Mouse (Mus musculus) mouse trophoblast stem cell (cell line): ENCODE data around the gene Dalrd3.
"Not testable (repeated sequence)": the region's sequence is repeated elsewhere in the genome, so short reads cannot be mapped to it uniquely, and the experiment has no call there.

ENCODE experiments used
- in situ Hi-C, 2 experiments: fragments of 300-500 bp; cut with MseI, MboI; formaldehyde crosslinking; loops; 2 replicates in 1 of 2; 3 replicates in 1 of 2; pipeline ENCODE4 v1.15.1; 2025

The Dalrd3 gene

DNA sequence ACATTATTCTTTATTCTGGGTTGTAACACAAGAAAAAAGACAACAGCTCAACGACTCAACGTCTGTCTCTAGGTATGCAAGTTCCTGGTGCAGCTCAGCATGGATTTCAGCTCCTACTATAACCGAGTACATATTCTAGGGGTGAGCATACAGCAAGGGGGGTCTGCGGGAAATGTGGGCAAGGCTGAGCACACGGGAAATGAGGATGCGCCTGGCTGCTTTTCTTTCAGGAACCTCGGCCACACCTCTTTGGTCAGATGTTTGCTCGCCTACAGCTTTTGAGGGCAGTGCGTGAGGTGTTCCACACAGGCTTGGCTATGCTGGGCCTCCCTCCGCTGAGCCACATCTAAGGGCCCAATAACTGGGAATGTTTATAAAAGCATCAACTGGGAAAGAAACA, 2.6 kb downstream of the Dalrd3 start:
- in situ Hi-C loops = no loop called here

DNA sequence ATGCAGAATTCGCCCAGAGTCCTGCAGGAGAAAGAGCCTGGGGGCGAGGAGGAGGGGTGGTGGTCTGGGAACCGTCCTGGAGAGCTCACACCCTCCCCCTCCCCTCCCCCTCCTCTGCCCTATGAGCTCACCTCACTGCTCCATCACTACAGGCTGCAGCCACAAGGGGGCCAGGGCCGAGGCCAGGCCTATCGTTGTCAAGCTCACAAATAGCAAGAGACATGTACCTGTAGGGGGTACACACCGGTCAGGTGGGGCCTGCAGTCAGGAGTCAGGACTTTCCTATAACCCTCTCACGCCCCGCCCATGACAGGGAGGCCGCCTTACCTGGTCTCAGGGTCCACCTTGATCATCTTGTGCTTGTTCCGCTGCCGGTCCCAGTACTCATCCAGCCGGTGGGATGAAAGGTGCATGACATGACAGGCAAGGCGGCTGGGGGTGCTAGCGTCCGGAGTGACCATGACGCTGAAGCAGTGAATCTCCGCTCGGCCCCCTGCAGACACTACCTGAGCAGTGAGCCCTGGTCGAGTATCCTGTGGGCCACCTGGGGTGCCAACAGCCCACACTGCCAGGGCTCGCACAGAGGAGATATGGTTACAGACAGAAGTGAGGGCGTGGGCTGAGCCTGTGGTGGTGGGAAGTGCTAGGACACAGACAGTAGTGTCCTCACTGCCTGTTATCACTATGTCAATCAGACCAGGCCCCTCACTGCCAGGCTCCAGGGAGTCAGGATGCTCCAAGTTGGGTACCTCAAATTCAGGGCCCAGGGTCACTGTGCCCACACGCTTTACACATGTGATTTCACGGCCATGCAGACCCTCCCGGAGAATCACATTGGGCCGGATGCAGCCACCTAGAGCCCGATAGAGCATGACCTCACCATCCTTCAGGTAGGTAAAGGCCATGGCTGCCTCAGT, 4.3 kb downstream of the Dalrd3 start:
- in situ Hi-C loops = no loop called here

DNA sequence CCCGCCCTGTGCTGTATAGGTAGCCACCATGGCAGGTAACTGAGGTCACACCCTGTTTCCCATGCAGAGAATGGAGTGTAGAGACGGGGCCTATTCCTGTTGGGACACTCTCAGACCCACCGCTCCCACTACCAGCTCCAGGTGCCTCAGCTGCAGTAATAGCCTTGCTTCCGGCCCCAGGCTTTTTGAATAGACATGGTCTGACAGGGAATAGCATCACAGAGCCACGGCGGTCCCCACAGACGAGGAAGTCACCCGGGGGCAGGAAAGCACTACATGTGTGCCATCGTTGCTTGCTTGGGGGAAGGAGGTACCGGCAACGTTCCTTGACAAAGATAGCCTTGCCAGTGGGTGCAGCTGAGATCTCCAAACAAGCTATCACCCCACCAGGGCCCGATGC, 5.2 kb downstream of the Dalrd3 start:
- in situ Hi-C loops = no loop called here

DNA sequence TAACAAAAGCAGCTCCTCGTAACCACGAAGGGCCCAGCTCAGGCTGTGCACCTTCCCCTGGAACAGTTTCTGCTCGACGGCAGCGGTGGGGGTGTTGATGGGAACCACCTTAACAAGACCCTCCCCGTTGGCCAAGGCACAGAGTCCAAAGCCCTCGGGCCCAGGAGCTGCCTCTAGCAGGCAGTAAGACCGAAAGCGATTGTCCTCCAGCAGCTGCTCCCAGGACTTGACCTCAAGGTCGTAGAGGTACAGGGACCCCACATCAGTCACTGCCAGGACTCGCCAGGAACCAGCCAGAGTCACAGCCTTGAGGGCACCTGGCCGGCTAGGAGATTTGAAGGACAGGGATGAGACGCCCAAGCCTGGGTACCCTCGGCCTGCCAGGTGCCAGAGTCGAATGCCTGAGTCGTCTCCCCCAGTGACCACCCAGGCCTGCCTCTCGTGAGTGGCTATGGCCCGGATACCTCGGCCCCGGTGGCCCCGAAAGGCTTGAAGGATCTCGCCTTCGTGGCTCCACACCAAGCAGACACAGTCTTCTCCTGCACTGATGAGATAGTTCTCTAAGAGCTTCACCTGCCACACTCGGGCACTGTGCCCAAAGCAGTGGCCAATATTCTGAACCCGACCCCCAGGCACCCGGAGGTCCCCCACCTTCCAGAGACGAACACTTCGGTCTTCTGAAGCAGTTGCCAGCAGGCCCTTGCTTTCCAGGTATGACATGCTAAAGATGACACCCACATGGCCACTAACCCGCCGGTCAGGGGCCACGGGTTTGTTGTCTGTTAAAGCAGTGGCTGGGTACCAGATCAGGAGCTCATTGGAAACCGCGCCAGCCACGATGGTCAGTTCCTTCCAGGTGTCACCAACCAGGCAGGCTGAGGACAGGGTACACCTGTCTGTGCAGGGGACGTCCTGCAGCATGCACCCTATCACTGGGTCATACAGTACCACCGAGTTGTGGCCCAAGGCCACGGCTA, 5.9 kb downstream of the Dalrd3 start:
- in situ Hi-C loops = no loop called here

DNA sequence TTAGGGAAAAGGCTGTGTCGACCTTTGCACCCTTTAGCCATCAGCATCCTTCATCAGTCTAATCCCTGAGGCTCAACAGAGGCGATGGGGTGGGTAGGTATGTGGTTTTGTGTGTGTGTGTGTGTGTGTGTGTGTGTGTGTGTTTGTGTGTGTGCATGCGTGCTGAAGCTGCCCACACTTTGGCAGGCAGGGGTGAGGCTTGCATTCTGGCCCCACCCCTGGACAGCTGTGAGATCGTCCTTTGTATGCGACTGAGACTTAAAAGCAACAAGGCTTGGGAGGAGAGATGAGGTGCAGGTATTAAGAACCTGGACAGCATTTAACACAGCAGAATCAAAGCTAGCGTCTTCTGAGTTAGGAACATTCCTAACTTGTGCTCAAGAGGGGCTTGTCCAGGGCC, 7.3 kb downstream of the Dalrd3 start:
- in situ Hi-C loops = no loop called here

DNA sequence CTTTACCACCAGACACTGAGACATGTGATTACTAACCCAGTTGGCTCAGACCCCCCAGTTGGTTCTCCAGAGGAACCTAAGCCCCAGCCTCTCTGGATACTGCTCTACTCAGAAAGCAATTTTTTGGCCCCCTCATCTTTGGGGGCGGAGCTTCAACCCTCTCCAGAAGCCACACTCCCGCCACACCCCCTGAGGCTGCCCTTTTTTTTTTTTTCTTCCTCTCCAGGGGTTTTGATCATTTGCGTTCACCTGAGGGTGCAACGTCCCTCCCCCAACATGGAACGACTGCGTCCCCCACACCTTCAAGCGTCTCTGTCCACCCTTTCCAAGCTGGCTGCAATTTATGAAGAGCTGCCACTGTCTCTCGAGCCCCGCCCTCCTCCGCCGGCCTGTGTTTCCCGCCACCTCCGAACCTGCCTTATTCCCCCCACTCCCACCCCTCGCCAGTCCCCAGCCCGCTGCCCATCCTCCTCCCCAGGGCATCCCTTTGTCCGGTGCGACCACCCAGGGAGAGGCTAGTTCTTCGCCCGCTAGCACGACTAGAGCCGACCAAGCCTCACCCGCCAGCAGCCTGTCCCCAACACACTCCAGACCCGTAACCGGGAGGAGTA, 8.4 kb downstream of the Dalrd3 start:
- in situ Hi-C loops = no loop called here

DNA sequence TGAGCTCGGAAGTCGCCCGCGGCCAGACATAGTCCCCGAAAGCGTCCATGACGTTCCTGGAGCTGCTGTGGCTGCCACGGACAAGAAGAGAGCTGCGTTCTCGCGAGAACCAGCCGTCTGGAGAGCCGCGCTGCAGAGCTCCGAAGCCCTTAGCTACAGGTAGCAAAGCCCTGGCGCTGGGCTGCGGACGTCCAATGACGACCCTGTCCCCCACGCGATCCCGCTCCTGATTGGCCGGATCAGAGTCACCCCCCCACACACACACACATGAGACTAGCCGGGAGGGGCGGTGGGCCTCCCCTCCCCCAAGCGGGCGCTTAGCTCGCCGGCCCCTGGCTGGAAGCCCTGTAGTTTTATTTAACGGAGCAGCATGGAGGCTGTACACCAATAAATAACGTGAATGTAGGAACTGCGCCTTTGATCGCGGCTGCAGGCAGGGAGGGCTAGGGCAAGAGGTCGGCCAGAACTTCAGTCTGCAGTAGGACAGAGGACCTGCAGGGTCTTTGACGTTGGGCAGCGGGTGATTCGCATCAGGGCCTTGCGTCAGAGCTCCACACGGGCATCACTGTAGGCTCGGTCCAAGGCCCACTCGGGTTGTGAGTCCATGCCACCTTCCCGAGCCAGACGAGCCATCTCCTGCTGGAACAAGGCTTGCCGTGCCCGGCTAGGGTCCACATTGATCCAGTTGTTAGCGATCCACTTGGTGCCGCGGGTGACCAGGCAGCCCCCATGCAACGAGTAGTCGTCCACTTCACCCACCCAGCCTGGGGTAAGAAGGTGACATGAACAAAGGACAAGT, 9.1 kb downstream of the Dalrd3 start, which contains the start of gene Wdr6:
Gene Wdr6 (minus strand): TSS at position 195 of the 799 bp plus-strand sequence.
- in situ Hi-C loops = no loop called here

DNA sequence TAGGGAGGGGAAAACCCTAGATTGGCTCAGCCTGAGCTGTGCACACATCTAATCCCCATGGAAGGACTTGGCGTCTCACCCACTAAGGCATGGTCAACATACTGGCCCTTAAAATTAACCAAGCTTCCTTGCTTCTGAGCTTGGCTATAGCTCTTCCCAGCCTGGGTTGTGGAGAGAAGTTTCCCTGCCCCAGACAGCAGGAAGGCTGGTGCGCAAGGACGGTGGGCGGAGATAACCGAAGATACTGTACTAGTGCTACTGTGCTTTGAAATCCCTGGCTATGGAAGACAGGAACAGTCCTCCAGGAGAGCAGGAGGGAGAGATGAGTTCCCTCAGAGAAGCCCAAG, 9.6 kb downstream of the Dalrd3 start:
- in situ Hi-C loops = no loop called here

DNA sequence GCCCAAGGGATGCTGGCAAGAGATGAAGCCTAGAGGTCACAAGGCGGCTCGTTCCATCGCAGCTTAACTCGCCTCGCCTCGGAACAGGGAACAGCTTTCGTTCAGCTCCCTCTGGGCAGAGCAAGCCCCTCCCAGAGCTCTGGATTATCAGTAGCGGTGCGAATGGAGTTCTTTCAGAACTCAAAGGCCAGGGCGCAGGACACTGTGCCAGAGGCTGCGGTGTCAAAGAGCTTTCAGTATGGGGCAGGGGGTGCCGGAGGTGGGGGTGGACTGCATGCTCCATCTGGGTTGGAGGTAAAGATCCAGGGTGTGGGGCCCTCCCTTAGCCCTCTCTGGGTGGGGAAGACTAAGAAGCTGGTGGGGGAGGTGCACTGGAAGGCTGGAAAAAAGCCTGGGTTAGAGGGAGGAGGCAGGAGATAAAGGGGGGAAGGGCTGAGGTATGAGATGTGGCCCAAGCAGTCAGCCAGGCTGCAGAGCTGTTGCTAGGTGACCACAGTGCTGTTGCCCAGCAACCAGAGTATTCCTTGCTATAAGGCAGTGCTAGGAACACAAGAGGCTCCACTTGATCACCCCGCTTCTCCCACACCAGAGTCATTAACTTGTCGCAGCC, 18.0 kb downstream of the Dalrd3 start:
- in situ Hi-C loops = no loop called here

DNA sequence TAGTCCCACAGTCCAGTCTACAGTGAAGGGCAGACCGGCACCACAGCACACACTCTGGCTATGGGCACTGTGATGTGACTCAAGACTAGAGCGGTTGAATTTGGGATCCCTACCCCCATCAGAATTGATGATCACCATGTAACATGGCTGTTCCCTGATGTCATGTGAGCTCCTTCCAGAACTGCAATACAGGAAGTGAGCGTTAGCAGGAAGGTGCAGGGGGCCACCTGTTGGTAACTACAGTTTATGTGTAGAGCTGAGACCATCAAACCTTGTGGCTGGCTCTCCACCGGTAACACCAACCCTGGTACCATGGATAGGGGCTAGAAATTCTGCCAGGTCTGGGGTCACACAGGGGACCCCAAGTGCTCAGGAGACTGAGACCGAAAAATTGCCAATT, 19.5 kb downstream of the Dalrd3 start:
- in situ Hi-C loops = no loop called here

DNA sequence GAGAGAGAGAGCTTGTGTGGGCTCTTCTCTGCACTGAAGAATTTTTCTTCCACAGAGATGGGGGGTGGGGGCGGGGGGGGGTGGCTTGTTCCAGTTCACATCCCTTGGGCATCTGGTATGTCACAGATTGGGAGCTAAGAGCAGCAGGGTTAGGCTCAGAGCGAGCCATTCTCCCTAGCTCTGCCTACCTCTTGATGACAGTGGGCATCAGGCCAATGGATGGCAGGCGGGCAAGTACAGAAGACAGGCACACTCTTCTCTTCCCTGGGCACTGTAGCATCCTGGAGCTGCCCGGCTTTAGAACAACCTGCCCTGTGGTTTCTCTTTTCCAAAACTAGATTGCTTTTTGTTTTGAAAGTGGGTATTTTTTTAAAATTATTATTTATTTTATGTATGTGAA, 21.8 kb downstream of the Dalrd3 start:
- in situ Hi-C loops = no loop called here

DNA sequence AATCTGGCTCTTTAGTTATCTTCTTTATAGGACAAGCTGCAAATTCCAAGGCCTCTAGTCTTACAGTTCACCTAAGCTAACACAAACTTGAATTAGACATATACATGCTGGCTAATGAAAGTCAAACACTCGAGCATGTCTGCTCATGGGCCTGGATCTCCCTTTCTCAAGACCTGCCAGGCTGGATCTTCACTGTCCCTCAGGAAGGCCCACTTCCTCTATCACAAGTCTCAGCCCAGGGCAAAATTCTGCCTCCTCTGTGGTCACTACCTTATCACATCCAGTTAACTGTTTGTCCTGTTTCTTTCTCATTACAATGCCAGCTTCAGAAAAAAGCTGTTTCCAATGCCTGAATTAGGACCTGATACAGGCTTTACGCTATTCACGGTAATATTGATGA, 24.7 kb downstream of the Dalrd3 start:
- in situ Hi-C loops = no loop called here

DNA sequence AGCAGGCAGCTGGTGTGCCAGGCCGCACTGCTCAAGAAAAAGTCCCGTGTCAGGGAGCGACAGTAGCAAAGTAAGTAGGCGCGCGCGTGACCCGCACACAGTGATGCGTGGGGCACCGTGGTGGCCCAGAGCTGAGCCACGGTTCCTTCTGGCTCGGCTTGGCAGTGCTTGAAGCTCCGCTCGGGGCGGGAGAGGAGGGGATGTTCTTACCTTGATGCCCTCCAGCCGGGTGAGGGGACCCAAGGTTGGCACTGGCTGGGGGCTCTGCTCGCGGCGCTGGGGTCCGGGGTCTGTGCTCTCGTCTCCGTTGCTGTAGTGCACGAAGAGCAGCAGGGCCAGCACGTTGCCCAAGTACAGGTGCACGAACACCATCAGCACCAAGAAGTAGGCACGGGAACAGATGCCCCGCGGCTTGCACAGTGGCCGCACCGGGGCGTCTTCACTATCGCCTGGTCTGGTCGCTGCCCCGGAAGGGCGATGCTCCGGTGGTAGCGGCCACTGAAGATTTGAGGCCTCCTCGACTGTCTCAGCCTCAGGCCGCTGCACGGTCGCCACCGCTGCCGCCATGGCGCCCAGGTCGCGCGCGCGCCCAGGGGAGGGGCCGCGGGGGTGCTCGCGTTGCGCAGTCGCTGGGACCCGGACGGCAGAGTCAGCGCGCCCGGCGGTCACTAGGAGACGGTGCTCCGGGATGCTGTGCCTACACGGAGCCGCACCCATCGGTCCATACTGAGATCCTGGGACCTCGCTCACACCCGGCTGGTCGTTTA, 27.5 kb downstream of the Dalrd3 start, which contains the start of gene P4htm:
Gene P4htm (minus strand): TSS at position 670 of the 767 bp plus-strand sequence.
- in situ Hi-C loops = no loop called here

DNA sequence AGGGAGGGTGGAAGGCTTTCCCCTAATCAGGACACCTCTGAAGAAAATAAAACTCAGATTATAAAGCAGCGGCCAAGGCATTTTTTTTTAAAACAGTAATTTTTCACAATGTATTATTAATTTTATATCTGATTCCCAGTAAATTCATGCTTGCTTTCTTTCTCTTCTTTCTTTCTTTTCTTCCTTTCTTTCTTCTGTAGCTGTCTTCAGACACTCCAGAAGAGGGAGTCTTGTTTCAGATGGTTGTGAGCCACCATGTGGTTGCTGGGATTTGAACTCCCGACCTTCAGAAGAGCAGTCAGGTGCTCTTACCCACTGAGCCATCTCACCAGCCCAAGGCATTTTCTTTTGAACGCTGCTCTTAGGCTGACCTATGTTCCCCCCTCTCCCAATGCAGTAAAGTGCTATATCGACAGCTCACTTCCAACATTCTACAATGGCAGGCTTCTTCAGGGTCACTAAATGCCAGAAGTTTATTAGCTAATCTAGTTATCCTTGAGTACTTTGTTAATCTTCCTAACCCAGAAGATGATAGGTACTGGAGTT, 29.4 kb downstream of the Dalrd3 start:
- in situ Hi-C loops = no loop called here

DNA sequence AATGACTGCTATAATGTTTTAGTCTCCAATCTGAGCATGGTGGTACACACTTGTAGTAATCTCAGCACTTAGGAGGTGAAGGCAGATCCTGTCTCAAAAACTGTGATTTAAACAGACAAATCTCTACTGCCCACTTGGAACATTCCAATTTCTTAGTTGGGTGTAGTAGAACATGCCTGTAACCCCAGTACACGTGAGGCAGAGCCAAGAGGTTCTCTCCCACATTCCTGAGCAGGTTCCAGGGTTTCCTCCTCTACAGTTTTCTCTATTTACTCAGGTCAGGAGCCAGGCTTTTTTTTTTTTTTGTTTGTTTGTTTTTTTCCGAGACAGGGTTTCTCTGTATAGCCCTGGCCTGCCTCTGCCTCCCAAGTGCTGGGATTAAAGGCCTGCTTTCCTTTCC, 30.3 kb downstream of the Dalrd3 start:
- in situ Hi-C loops = no loop called here

DNA sequence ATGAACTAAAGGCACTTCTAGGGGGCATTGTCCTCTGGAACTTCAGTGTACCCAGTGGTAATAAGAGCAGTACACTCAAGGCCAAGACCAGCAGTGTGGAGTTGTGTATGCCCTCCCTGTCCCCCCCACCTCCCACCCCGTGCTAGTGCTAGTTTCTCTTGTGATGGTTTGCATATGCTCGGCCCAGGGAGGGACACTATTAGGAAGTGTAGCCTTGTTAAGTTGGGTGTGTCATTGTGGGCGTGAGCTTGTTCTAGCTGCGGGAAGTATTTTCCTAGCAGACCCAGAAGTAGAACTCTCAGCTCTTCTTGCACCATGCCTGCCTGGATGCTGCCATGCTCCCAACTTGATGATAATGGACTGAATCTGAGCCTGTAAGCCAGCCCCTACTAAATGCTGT, 32.3 kb downstream of the Dalrd3 start:
- in situ Hi-C loops = no loop called here

DNA sequence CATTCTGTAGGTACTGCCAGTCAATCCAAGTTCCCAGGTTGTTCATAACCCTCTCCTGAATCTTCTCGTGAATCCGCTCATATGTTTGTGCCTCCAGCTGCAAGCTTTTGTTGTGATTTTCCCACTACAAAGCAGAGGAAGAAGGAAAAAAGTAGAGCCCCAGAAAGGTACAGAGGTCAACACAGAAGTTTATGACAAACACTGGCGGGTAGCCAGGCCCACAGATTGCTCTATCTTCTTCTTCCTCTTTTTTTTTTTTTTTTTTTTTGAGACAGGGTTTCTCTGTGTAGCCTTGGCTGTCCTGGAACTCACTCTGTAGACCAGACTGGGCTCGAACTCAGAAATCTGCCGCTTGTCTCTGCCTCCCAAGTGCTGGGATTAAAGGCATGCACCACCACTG, 38.2 kb downstream of the Dalrd3 start:
- in situ Hi-C loops = not testable (repeated sequence)

DNA sequence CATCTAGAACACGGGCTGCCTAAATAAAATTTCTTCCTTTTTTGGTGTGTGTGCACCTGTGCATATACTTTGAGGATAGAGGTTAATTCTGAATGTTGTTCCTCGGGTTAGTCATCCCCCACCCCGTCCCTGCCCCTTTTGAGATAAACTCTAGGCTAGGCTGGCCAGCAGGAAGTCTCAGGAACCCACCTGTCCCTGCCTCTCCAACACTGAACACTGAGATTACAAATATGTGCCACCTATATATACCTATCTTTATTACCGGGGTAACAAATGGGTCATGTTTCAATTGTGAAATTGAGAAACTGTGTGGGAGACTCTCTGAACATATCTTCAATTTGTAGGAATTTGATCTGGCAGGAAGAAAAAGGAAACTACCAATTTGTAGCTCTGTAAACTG, 39.2 kb downstream of the Dalrd3 start:
- in situ Hi-C loops = no loop called here

DNA sequence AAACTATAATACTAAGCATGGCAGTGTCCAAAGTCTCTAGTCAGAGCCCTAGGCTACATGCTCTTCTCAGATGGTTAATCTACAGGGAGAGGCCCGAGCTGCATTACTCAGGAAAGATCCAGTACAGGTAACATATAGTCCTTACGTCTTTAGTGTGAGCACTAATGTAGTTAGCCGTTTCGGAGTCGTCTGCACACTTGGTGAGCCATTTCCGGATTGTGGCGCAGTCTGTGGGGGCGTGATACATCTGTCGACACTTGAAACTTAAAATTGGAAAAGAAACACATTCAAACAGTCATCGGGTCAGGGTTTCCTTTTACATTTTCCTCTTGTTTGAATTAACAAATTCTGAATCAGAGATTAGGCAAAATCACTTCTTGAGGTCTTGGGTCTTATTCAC, 41.8 kb downstream of the Dalrd3 start:
- in situ Hi-C loops = no loop called here

DNA sequence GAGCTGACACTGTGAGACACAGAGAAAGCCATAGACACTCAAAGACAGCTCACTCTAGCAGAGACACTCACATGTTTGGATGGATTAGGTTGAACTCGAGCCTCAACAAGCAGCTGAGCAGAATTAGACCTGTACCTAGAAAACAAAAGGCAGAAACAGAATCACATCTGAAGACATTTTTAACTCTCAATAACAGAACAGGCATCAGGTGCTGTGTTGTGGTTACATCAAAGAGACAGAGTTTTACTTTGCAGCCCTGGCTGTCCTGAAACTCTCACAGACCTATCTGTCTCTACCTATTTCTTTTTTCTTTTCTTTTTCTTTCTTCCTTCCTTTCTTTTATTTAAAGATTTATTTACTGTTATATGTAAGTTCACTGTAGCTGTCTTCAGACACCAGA, 47.6 kb downstream of the Dalrd3 start:
- in situ Hi-C loops = no loop called here
